Mouse (Mus musculus): ENCODE measurements around the gene 4930522L14Rik. TPM values are rescaled to one million over a fixed set of nuclear protein-coding genes. Genes with fewer than 3 reads are reported as not detected.
"Not testable (repeated sequence)": the region's sequence is repeated elsewhere in the genome, so short reads cannot be mapped to it uniquely, and the experiment has no call there.

4930522L14Rik gene
- 15.6 and 25.7 TPM in 2 replicates for total RNA-seq (2017)

DNA sequence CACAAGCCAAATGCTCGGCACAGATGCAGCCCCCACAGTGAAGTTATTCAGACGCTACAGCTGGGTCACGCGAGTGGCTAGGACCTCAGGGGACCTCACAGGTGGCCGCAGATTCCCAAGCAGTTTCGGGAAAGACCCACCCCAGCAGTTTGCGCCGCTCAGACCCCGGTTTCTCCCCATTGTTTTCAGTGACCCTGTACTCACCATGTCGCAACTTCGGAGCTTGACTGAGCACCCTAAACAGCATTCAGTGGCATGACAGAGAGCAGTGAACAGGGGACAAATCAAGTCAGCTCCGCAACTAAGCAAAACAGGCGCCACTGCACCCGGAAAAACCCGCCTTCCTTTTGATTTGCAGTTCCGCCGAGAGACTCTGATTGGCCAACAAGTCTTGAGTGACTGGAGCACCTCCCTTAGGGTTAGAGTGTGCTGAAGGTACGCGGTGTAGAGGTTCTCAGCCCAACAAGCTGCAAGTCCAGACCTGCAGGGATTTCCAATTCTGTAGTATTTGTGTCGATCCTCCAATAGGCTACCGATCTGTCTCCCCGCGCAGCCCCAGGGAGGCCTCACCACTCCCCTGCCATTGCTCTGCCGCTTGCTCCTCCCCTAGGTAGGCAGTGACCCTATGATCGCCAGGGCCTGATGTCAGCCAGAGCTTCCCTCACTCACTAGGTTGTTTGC, at the start of gene 4930522L14Rik:
4930522L14Rik (minus strand) TSS at position 496 of the 681 bp plus-strand sequence.
- peak; percentile 99 for ATAC-seq (replicated peaks in 1 of 2; ENCODE audit: insufficient read depth in 1 of 2, low FRiP score in 2 of 2, low TSS enrichment in 1 of 2, low read depth in 1 of 2, poor library complexity in 2 of 2, severe bottlenecking in 2 of 2)

DNA sequence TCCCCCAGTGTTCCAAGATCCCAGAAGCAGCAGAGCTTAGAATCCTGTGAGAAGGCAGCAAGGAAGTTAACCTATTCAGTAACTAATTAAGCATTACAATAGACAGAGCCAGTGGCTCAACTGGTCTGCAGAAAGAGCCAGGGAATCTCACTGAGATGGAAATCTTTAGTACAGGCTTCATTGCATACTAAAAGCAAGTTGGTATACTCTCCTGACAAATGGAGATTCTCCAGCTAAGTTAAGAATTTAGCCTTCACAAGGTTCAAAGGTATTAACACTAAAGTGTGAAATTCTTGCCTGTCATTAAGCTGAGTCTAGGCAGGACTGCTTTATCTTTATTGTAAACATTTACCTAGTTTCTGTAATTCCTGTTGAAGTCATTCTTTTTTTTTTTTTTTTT, 49.8 kb upstream of the 4930522L14Rik start:
- not testable (repeated sequence) for ATAC-seq (replicated peaks in 1 of 2; ENCODE audit: insufficient read depth in 1 of 2, low FRiP score in 2 of 2, low TSS enrichment in 1 of 2, low read depth in 1 of 2, poor library complexity in 2 of 2, severe bottlenecking in 2 of 2)

DNA sequence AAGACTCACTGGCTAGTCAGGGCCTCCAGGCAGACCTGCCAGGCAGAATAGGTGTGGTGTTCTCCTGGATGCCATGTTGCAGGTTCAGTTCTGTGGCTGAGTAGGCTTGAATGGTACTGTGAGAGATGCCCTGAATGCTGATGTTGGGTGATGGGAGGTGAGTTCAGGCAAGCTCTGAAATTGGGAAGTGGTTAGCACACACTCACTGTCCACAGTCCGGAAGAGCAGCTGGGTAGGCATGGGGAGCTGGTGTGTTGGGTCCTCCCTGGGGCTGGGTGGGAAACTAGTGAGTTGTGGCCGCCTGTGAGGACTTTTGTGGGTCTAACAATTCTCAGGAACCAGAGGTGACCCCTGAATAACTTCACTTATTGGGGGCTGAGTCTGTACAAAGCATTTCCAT, 48.3 kb upstream of the 4930522L14Rik start:
- ATAC-seq (replicated peaks in 1 of 2; ENCODE audit: insufficient read depth in 1 of 2, low FRiP score in 2 of 2, low TSS enrichment in 1 of 2, low read depth in 1 of 2, poor library complexity in 2 of 2, severe bottlenecking in 2 of 2): peak; percentile 27 to 33; a peak in 3 of 4 replicates

DNA sequence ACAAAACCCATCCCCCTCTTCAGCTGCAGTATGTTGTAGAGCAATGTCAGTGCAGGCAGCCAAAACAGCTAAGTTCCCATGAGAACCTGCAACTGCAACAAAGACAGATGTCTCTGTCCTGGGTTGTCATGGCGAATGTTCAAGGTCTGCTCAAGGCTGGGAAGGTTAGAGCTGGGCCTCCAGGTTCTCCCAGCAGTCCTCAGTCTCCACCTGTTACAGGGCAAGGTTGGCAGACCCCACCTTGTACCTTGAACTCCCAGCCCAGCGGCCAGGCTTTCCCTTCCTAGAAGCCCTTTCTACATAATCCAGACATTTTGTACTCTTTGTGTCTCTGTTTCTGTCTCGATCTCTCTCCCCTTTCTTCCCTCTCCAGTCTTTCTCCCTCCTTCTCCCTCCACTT, 45.3 kb upstream of the 4930522L14Rik start:
- not testable (repeated sequence) for ATAC-seq (replicated peaks in 1 of 2; ENCODE audit: insufficient read depth in 1 of 2, low FRiP score in 2 of 2, low TSS enrichment in 1 of 2, low read depth in 1 of 2, poor library complexity in 2 of 2, severe bottlenecking in 2 of 2)

DNA sequence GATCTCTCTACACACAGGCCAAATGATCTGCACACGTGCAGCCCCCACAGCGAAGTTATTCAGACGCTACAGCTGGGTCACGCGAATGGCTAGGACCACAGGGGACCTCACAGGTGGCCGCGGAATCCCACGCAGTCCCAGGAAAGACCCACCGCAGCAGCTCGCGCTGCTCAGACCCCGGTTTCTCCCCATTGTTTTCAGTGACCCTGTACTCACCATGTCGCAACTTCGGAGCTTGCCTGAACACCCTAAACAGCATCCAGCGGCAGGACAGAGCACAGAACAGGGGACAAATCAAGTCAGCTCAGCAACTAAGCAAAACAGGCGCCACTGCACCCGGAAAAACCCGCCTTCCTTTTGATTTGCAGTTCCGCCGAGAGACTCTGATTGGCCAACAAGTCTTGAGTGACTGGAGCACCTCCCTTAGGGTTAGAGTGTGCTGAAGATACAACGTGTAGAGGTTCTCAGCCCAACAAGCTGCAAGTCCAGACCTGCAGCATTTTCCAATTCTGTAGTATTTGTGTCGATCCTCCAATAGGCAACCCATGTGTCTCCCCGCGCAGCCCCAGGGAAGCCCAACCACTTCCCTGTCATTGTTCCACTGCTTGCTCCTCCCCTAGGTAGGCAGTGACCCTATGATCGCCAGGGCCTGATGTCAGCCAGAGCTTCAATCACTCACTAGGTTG, 44.4 kb upstream of the 4930522L14Rik start:
- ATAC-seq (replicated peaks in 1 of 2; ENCODE audit: insufficient read depth in 1 of 2, low FRiP score in 2 of 2, low TSS enrichment in 1 of 2, low read depth in 1 of 2, poor library complexity in 2 of 2, severe bottlenecking in 2 of 2): peak; percentile 98 to 99

DNA sequence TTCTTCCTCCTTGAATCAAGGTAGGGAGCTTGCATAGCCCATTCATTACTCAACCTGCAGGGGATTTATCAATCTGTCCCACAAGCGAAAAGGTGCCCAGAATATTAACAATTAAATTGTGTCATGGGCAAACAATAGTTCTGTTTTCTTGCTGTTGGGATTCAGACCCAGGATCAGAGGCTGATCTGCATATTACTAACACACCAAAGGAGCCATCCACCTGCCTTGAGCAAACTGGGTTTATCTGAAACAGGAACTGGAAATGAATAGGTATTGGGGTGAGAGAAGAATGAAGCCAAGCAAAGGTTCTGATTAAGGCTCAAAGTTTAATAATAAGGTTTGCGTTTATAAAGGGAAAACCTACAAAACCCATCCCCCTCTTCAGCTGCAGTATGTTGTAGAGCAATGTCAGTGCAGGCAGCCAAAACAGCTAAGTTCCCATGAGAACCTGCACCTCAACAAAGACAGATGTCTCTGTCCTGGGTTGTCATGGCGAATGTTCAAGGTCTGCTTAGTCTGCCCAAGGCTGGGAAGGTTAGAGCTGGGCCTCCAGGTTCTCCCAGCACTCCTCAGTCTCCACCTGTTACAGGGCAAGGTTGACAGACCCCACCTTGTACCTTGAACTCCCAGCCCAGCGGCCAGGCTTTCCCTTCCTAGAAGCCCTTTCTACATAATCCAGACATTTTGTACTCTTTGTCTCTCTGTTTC, 541 bp upstream of the 4930522L14Rik start:
- not testable (repeated sequence) for ATAC-seq (replicated peaks in 1 of 2; ENCODE audit: insufficient read depth in 1 of 2, low FRiP score in 2 of 2, low TSS enrichment in 1 of 2, low read depth in 1 of 2, poor library complexity in 2 of 2, severe bottlenecking in 2 of 2)

DNA sequence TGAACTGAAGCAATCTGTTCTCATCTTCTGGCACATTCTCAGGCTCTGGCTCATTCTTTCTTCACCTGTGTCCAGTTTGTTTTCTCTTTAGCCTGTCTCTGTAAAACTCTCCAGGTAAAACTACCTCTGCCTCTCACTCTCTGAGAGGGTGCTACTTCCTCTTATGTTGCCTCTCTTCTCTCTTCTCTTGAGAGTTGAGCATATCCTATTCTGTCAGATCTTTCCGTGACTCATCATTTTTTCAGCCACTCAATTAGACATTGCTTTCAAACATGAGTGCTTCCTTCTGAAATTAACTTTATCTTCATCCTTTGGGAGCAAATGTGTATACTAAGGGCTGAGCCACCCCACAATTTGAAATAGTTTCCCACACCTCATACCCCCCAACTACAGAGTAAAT, 6.6 kb downstream of the 4930522L14Rik start:
- ATAC-seq (replicated peaks in 1 of 2; ENCODE audit: insufficient read depth in 1 of 2, low FRiP score in 2 of 2, low TSS enrichment in 1 of 2, low read depth in 1 of 2, poor library complexity in 2 of 2, severe bottlenecking in 2 of 2): not testable (repeated sequence)

DNA sequence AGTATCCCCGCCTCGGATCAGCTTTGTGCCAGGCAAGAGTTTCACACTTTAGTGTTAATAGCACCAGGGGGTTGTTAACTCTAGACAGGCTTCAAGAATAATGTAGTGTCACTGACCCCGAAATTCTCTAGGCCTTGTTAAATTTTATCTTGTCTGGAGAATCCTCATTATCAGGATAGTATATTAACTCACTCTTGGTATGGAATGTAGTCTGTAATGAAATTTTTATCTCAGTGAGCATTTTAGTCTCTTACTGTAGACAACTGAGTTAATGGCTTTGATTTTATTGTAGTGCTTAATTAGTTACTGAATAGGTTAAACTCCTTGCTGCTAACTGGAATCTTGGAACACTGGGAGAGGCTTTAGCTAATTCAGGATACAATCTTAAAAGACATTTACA, 34.3 kb downstream of the 4930522L14Rik start:
- ATAC-seq (replicated peaks in 1 of 2; ENCODE audit: insufficient read depth in 1 of 2, low FRiP score in 2 of 2, low TSS enrichment in 1 of 2, low read depth in 1 of 2, poor library complexity in 2 of 2, severe bottlenecking in 2 of 2): not testable (repeated sequence)

DNA sequence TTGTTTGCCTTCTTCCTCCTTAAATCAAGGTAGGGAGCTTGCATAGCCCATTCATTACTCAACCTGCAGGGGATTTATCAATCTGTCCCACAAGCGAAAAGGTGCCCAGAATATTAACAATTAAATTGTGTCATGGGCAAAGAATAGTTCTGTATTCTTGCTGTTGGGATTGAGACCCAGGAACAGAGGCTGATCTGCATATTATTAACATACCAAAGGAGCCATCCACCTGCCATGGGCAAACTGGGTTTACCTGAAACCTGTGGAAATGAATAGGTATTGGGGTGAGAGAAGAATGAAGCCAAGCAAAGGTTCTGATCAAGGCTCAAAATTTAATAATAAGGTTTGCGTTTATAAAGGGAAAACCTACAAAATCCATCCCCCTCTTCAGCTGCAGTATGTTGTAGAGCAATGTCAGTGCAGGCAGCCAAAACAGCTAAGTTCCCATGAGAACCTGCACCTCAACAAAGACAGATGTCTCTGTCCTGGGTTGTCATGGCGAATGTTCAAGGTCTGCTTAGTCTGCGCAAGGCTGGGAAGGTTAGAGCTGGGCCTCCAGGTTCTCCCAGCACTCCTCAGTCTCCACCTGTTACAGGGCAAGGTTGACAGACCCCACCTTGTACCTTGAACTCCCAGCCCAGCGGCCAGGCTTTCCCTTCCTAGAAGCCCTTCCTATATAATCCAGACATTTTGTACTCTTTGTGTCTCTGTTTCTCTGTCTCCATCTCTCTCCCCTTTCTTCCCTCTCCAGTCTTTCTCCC, 60.3 kb downstream of the 4930522L14Rik start:
- ATAC-seq (replicated peaks in 1 of 2; ENCODE audit: insufficient read depth in 1 of 2, low FRiP score in 2 of 2, low TSS enrichment in 1 of 2, low read depth in 1 of 2, poor library complexity in 2 of 2, severe bottlenecking in 2 of 2): not testable (repeated sequence)

DNA sequence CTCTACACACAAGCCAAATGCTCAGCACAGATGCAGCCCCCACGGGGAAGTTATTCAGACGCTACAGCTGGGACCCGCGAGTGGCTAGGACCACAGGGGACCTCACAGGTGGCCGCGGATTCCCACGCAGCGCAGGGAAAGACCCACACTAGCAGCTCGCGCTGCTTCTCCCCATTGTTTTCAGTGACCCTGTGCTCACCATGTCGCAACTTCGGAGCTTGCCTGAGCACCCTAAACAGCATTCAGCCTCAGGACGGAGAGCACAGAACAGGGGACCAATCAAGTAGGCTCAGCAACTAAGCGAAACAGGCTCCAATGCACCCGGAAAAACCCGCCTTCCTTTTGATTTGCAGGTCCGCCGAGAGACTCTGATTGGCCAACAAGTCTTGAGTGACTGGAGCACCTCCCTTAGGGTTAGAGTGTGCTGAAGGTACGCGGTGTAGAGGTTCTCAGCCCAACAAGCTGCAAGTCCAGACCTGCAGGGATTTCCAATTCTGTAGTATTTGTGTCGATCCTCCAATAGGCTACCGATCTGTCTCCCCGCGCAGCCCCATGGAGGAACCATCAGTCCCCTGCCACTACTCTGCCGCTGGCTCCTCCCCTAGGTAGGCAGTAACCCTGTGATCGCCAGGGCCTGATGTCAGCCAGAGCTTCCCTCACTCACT, 61.0 kb downstream of the 4930522L14Rik start, which contains the start of gene 5430403G16Rik:
5430403G16Rik (minus strand) TSS at position 505 of the 665 bp plus-strand sequence.
- ATAC-seq (replicated peaks in 1 of 2; ENCODE audit: insufficient read depth in 1 of 2, low FRiP score in 2 of 2, low TSS enrichment in 1 of 2, low read depth in 1 of 2, poor library complexity in 2 of 2, severe bottlenecking in 2 of 2): peak; percentile 100

Other genes starting within 250 kb of the 4930522L14Rik start
- 31.9 and 43.6 TPM in 2 replicates for gene Crlf2, start 192.9 kb downstream of the 4930522L14Rik start, total RNA-seq (2017)
- gene 5430403G16Rik, start 60.8 kb downstream of the 4930522L14Rik start, total RNA-seq (2017): 3.7 and 3.8 TPM in 2 replicates
- gene Gm15446, start 171.5 kb upstream of the 4930522L14Rik start, total RNA-seq (2017): 115 and 132 TPM in 2 replicates
- gene Zfp932, start 244.6 kb upstream of the 4930522L14Rik start, total RNA-seq (2017): 70.3 and 91.0 TPM in 2 replicates

All from hematopoietic stem cell, adult 5-6 weeks (primary cell).